Mouse (Mus musculus) cerebellum, adult 11-12 months (tissue): Measurements from ENCODE around the gene Ppp2ca.
A peak's percentile ranks its signal among the peaks of the same experiment; 100 is the strongest.

Experiments
- DNase-seq: peaks from one replicate; pipeline ENCODE4 v3.0.0; 2022

The Ppp2ca gene

DNA sequence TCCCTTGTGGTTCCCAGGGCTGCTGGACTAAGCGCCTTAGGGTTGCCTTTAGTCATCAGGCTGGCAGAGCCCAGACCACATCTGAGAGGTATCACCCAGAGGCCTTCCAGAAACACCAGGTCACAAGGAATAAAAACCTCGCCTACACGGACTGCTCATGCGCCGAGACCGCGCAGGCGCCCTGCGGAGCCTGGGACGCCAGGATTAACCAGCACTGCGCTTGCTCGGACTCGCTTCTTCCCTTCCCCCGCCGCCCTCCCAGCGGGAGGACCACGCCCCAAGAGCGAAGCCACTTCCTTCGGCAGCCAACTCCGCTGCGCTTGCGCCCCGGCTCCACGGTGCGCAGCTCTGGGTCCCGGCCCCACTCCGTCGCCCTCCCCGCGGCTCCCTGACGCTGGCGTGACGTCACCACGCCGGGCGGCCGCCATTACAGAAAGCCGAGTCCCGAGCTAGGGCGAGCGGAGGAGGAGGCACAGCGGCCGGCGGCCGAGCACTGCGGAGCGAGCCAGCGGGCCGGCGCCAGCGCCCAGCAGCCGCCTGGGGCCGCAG is at the start of gene Ppp2ca:
Gene Ppp2ca, plus strand, starts transcription at position 284 of the 549 bp plus-strand sequence.
- DNase-seq, result peak; percentile 100

DNA sequence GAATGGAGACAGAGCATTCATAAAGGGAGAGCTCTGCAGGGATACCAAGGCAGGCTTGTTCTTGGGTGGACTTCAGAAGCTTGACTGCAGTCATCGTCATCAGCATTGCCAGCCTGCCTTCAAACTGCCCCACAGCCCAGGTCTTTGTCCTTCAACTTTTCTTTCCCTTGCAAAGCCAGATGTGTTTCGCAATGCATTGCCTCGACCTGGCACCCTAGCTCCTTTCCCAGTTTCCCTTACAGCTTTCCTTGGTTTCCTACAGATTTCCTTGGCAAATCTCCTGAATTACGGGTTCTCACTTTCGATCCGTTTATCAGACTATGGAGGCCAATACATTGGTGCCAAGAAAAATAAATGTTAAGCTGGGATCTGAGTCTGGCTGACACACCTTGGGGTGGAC is 45.1 kb upstream of the Ppp2ca start:
- DNase-seq, result no peak

DNA sequence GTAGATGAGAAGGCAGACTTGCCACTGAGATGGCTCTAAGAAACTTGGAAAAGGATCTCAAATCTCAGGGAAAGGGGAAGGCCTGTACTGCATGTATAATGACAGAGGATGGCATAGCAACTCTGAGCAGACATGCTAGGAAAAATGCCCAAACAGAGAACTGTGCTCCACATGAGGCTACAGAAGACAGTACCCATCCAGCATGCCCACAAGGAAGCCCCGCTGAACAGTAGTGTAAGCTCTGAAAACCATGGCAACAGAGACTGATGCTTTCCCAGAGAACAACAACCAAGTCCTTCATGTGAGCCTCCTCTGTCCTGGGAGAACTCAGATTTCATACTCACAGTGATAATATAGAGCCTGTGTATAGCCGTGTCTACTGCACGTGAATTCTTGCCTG is 43.8 kb upstream of the Ppp2ca start:
- DNase-seq, result no peak

DNA sequence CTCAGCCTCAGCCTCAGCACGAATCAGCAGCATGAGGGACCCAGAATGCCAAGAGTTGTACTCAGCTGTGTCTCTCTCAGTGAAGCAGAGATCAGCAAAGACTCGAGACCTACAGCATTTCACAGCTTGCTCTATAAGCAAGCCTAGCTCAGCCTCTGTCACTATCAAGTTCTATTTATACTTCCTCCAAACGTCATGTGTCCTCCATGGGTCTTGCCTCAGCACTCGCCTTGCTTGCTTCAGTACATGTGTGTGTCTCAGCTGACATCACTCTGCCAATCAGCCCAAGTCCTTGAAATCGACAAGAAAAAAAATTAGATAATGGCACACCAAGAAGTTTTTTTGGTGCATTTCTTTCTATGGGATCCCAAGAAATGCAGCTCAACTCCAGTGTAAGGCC is 42.3 kb upstream of the Ppp2ca start:
- no peak for DNase-seq

- DNase-seq, result no peak
Observed at GRCm38 (mm10) chr11:52059001-52059400, 39.5 kb upstream of the Ppp2ca start.

GRCm38 (mm10) chr11:52060315-52060714 is 38.2 kb upstream of the Ppp2ca start:
- no peak for DNase-seq

GRCm38 (mm10) chr11:52062406-52062805 is 36.1 kb upstream of the Ppp2ca start:
- DNase-seq, result no peak

- no peak for DNase-seq
Observed at GRCm38 (mm10) chr11:52064398-52064797, 34.1 kb upstream of the Ppp2ca start.

DNA sequence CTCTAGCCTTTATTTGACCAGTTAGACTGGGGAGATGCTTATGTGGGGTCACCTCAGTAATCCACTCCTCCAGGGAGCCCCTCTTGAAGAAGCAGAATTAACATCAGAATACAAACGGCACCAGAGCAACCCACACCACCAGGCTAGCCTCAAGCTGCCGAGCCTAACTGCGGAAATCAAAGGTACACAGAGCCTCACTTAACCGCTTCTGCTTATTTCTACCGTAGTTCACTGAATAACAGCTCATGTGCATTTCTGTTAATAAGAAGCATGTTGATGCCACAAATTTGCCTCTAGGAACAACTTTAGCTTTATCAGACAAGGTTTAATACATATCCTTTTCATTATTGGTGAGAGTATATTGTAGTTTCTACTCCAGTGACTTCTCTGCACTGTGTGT is 32.6 kb upstream of the Ppp2ca start:
- DNase-seq, result no peak

DNA sequence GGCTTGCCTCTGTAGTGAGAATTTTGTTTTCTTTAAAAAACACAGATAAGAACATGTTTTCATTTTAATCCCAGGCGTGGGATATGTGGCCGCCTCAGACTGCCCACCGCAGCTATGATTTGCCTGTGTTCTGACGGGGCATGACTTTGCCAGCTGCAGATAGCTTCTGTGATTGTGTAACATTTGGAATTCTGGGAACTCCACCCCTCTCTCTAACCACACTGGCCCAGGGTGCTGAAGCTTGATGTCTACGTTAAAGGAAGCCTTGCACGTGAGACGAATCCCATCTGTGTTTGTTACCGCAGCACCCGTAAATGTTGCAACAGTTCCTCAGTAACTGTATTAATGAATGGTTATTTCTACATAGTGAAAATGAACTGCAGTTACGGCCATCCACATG is 26.7 kb upstream of the Ppp2ca start:
- no peak for DNase-seq

DNA sequence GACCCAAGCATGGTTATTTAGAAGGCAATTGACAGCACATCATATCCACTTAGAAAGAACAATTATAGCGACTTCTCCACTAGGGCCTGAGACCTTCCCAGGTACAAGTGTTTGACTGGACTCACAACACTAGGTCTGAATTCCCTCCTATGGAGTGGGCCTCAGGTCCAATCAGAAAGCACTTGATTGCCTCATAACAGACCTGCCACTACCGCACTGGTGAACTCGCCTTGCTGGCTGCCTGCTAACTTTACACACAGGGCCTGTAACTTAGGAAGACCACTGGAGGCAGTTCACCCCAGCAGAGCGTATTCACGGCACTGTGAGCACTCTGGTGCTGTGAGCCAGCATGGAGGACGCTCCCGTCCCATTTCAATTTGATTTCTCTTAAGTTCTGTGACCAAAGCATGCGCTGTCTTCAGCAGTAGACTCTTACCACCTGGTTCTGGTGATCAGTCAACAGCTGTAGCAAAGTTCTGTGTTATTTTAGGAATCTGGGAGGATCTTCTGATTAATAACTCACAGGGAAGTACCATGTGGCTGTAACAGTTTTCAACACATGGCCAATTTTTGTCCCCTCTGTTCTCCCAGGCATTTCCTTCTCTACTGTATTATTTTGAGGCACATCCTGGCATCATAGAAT is 24.8 kb upstream of the Ppp2ca start:
- no peak for DNase-seq

DNA sequence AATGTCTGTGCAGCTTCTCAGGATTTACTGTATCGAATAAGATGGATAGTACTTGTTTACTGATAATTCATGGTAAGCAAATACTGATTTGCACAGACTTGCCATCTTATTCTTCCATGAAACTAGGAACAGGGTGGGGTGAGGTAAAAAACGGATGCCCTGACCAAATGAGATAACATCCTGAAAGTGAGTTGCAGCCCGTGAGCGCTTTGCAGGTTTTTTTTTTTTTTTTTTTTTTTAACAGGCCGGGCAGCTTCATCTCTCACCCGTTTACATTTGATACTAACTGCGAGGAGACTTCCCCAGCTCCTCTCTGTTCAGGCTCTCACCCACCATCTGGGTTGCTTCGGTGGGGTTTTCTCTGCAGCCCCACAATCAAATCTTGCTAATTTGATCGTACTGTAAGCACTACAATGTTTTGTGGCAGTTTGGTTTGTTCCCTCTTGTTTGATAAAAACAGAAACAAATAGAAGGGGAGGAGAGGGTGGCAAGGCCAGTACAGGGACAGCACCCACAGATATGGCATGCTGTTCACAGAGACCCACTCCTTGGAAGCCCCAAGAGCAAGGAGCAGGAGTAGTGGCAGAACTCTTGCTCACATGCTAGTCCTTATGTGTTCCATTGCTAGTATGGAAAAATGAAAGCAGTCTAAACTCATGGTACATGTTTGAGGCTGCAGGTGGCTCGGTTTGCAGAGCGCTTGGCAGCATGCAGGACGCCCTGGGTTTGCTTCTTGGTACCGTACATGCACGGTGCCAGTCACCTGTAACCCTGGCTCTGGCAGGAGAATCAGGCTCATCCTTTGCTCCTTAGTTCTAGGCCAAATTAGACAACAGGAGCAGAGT is 23.6 kb upstream of the Ppp2ca start:
- DNase-seq, result no peak

DNA sequence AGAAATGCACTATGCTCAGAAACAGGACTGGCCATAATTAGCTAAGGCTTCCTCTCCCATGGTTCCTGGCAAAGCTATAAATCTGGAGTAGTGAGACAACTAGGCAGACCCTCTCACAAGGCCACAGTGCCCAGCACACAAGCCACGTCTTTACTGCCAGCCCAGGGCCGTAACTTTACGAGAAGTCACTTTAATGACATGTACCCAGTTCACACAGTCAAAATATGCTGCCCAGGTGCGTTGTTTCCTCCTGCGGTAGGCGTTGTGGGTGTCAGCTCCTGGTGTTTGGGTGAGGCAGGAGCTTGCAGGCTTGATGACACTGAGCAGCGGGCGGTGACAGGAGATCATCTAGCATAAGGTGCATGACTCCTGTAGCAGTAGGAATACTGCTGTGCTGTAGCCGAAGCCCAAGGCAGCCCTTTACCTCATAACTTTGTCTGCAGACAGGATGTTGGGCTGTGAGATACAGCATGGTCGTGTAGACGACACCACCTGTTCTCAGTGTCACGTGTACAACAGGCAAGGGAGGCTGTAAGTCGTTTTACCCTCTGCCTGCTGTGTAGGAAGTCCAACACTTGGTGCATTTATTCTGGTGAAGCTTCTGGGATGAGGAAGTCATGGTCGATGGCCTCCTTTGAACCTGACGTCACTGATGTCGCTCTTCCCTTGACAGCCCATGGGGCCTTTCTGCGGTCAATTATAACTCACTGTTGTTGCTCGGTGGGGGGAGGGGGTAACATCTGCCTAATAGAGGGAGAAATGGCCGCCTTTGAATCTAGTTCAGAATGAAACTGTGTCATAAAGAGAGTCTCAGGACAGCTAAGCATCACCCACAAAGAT is 22.5 kb upstream of the Ppp2ca start:
- no peak for DNase-seq

DNA sequence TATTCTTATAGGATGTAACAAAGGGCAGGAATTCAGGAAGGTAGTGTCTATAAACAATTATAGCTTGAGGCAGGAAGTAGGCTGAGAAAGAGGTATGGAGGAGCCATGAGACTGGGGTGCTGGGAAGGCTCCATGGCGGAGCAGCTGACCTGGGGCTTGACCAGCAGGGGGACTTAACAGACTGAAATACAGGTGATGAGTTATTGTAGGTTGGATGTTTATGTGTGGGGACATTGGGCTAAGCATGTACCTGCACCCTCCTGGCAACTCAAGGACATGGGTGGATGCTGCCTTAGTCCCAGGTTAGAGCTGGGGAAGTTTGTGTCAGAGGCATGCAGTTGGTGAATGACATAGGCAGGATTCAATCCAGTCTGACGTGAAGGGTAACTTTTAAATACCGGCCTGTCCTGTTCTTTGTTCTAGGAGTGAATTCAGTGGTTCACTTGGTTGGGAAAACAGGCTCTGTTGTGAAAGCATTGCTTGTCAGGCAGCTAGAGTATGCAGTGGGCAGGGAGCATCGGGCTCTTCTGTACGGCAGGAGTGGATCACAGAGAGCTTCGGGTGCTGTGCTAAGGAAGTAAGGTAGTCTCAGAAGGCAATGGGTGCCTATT is 21.6 kb upstream of the Ppp2ca start:
- DNase-seq, result no peak

GRCm38 (mm10) chr11:52077939-52078338 is 20.5 kb upstream of the Ppp2ca start:
- no peak for DNase-seq

- no peak for DNase-seq
Observed at GRCm38 (mm10) chr11:52079978-52080377, 18.5 kb upstream of the Ppp2ca start.

DNA sequence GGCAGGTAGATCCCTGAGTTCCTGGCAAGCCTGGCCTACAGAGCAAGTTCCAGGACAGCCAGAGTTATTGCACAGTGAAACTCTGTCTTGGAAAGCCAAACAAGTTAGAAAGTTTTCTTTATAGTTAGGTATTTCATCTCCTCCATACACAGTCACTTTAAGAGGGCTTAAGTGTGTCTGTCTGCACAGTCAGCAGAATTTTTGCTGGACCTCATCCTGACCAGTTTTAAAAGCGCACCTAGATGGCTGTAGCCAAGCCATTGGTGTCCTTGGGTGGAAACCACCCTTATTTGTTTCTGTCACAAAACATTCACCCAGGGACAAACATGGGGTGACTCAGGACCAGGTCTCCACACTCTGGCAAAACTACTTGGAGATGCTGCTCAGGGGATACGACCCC is 17.8 kb upstream of the Ppp2ca start:
- DNase-seq, result no peak

DNA sequence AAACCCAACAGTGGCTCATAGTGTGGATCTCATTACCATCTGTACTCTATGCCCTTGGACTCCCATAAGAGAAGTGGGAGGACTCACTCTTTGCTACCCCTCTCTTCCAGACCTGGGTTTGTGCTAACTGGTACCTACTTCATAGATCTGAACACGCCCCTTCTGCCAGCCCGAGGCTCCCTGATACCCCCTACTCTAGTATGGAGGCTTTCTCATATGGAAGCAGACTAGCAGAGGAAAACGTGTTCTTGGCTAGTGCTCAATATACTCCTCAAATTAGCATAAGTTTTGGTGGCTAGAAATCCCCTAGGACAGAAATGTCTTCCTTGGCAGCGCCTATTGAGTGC is 12.7 kb upstream of the Ppp2ca start:
- DNase-seq, result no peak

DNA sequence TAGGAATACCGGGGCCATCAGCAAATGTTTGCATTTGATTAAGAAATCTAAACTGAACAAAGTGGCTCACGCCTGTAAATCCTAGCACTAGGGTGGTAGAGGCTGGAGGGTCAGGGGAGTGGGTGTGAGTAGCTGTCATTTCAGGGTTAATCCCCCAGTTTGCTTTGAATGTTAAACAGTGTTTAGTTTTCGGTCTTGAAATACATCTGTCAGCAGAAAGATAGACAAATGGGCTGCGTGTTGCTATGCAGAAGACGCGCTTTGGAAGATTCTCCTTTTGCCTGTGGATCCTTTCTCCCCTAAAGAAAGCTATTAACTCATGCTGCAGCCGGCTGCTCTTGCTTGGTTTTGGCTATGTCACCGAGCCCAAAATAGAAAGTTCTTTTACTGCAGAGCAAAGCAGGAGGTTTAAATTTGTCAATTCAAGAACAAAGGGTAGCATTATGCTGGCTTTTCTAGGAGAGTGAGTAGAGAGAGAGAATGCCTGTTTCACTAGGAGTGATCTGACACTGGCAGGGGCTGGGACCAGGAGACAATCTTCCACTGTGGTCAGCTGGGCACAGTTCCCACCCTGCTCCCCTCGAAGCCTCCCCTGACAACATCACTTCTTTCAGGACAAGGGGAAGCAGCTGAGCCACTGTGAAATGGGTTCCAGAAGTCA is 12.1 kb upstream of the Ppp2ca start:
- peak; percentile 37 for DNase-seq

DNA sequence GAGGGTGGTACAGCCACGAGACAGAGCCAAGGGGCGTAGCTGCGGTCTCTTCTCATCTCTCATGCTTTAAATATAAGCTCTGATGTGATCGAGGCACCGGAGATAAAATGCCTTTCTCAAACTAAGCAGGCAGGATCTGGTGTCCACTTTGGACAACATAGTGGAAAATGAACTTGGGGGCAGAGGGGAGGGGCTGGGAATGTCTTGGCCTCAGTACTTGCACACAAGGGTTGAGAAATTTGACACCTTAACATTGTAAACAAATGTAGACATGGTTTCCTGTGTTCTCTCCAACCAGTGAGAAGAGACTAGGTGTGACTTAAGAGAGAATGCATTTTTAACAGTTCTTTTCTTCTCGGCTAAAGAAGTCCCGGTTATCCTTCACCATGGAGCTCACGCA is 9.2 kb upstream of the Ppp2ca start:
- DNase-seq, result no peak

DNA sequence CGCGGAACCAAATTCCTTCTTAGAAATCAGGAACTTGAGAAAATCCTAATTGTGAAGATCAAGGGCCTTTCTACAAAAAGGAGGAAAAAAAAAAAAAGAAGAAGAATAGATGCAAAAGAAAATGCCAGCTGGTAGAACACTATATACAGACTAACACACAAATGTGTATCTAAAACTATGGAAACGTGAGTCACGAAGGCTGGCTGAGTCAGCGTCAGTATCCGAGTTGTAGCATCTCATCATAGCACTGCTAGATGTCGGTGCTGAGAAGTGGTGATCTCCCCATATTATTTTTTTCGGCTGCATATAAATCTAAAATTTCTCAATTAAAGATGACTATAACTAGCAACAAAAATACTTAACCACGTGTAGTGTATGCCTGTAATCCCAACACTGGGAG is 7.2 kb upstream of the Ppp2ca start:
- no peak for DNase-seq

DNA sequence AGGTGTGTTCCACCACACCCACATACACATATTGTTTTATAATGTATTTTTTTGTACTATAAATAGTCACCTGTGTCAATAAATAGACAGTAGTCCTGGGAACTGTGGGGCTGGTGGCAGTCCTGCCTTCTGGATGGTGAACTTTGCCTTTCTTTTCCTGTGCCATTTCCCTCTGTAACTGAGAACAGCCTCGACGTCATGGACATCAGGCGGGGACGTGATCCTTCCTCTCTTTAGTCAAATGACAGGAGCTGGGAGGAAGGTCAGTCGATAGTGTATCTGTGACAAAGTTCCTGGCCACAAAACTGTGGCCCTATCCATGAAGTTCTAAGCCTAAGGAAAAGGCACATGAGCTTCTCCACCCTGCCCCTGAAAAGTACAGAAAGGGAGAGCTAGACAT is 3.9 kb upstream of the Ppp2ca start:
- DNase-seq, result no peak
